Comparison of ENCODE assay signal across 8 mouse cellular contexts in the genomic region with DNA sequence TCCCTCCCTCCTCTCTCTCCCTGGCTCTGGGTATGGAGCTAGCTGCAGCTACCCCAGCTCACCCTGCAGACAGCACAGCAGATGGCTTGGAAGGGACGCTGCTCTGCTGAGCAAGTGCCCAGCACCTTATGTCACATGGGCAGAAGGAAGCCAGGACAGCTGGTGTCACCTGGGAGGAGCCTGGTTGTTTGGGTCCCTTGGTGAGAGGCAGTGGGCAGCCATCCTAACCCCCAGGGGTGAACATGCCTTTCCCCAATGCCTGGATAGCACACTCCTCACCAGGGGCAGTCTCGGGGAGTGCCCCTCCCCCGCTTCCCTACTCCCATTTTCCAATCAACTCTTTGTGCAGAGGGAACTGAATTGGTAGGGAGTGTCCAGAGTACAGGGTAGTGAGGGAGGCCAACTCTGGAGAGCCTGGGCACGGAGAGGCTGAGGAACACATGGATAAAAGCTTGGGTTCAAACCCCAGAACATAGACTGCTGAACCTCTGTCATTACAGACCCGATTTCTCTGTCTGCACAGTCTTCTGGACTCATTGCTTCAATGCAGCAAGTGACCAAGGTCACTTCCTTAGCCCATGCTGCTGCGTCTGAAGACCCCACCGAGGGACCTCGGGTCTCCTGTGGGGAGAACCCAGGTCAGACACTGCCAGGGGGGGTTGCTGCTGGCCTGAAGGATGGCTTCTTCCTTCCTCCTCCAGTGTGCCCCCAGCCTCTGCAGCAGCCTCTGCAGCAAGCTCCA. TPM values are rescaled to one million over a fixed set of nuclear protein-coding genes. Genes with fewer than 3 reads are reported as not detected.
DNase-seq lines count a peak whose midpoint lies in the region; ATAC-seq and TF ChIP-seq lines count a peak whose summit lies in the region.

No protein-coding gene starts in this region.

- ATAC-seq in hindbrain, embryonic 14.5 days (ENCODE audit: low FRiP score) = peak; percentile 45; the same call in 1 of the 2 replicates
- no peak for ATAC-seq in liver, embryonic 14.5 days (ENCODE audit: insufficient read depth)

- no peak for TF ChIP-seq CTCF in liver, embryonic 14.5 days (IDR thresholded peaks at IDR 0.05; ENCODE audit: low read depth)
- no peak for TF ChIP-seq CTCF in thymus, adult 2 months (IDR thresholded peaks at IDR 0.05; ENCODE audit: borderline replicate concordance, control insufficient read depth, extremely low read depth, insufficient read depth, low read length, poor library complexity)

- no peaks in the 10 kb centered on the region for H3K36me3 ChIP-seq in hindbrain, embryonic 14.5 days (replicated peaks; ENCODE audit: control insufficient read depth, insufficient read depth)
- H3K36me3 ChIP-seq in liver, embryonic 14.5 days (replicated peaks; ENCODE audit: control insufficient read depth, insufficient read depth, low read depth) = no peaks in the 10 kb centered on the region
- no peaks in the 10 kb centered on the region for H3K36me3 ChIP-seq in thymus, adult 2 months (ENCODE audit: control insufficient read depth, insufficient read depth, low read length)

- H3K4me3 ChIP-seq in hindbrain, embryonic 14.5 days (replicated peaks; ENCODE audit: low read length) = no peak overlapping the region
- H3K4me3 ChIP-seq in liver, embryonic 14.5 days (ENCODE audit: insufficient read depth in 1 of 2, low read depth in 2 of 2, low read length in 2 of 2) = no peak overlapping the region
- H3K4me3 ChIP-seq in thymus, adult 2 months (ENCODE audit: control insufficient read depth, insufficient read depth, low read length) = 0 out of 2 replicates have a peak overlapping the region, but pooled peaks have one; percentile 1

- 11% methylated on average over 8 of the region's 8 CpGs for WGBS in hindbrain, embryonic 14.5 days
- WGBS in liver, embryonic 14.5 days (ENCODE audit: insufficient replicate concordance) = 20% methylated on average over 8 of the region's 8 CpGs
- 20% methylated on average over 8 of the region's 8 CpGs for WGBS in thymus, adult 2 months

- no peaks in the 10 kb centered on the region for H3K9me3 ChIP-seq in hindbrain, embryonic 14.5 days (ENCODE audit: control insufficient read depth, low read length)
- H3K9me3 ChIP-seq in liver, embryonic 14.5 days (ENCODE audit: control insufficient read depth, low read length) = no peaks in the 10 kb centered on the region

- DNase-seq in kidney, adult 18-20 months = peak; percentile 64
- no peak for DNase-seq in kidney, adult 9 months
- peak; percentile 89 to 95 for DNase-seq in cerebellum, adult 18-20 months
- peak; percentile 84 for DNase-seq in gastrocnemius, adult 18-20 months (ENCODE audit: low spot score)
- DNase-seq in hindbrain, embryonic 14.5 days (ENCODE audit: low spot score) = no peak
- DNase-seq in liver, embryonic 14.5 days (ENCODE audit: low read depth in 3 of 3, low spot score in 3 of 3) = no peak
- peak; percentile 37 for DNase-seq in thymus, adult 2 months
- DNase-seq in urinary bladder, postnatal 36 days (ENCODE audit: low spot score in 2 of 2) = no peak

- no peak for TF ChIP-seq EP300 in liver, embryonic 14.5 days (IDR thresholded peaks at IDR 0.05; ENCODE audit: low read depth)

- H3K27me3 ChIP-seq in hindbrain, embryonic 14.5 days (ENCODE audit: control insufficient read depth, insufficient read depth, low read length) = no peaks in the 10 kb centered on the region
- H3K27me3 ChIP-seq in liver, embryonic 14.5 days (ENCODE audit: control insufficient read depth, insufficient read depth, low read length) = no peaks in the 10 kb centered on the region
- H3K27me3 ChIP-seq in thymus, adult 2 months (ENCODE audit: control insufficient read depth, insufficient read depth, low read length) = no peaks in the 10 kb centered on the region

- no peak overlapping the region for H3K27ac ChIP-seq in hindbrain, embryonic 14.5 days
- H3K27ac ChIP-seq in liver, embryonic 14.5 days = no peak overlapping the region
- peak overlapping the region; percentile 53 for H3K27ac ChIP-seq in thymus, adult 2 months (ENCODE audit: control insufficient read depth, insufficient read depth, low read length)

- no peak overlapping the region for H3K4me2 ChIP-seq in hindbrain, embryonic 14.5 days (replicated peaks)
- H3K4me2 ChIP-seq in liver, embryonic 14.5 days (ENCODE audit: low read depth) = peak overlapping the region; percentile 28; the same call in 1 of the 2 replicates

- H3K4me1 ChIP-seq in hindbrain, embryonic 14.5 days (replicated peaks; ENCODE audit: control insufficient read depth, insufficient read depth, low read length) = peaks cover 22% of the 10 kb centered on the region
- peaks cover 3 to 22% of the 10 kb centered on the region in 2 experiments for H3K4me1 ChIP-seq in liver, embryonic 14.5 days (replicated peaks; ENCODE audit: control insufficient read depth in 2 of 2, insufficient read depth in 2 of 2, low read length in 1 of 2)
- peaks cover 32% of the 10 kb centered on the region for H3K4me1 ChIP-seq in thymus, adult 2 months (replicated peaks; ENCODE audit: control insufficient read depth, insufficient read depth, low read length)

- no peak for TF ChIP-seq POLR2A in thymus, adult 2 months (IDR thresholded peaks at IDR 0.05; ENCODE audit: control insufficient read depth, extremely low read depth, insufficient read depth, low read length, poor library complexity)

- H3K9ac ChIP-seq in hindbrain, embryonic 14.5 days = no peak overlapping the region
- no peak overlapping the region for H3K9ac ChIP-seq in liver, embryonic 14.5 days (replicated peaks)

RNA-seq across cellular contexts. Expression of a gene that starts 18.4 kb away (rescaled TPM):
- total RNA-seq in gastrocnemius, adult 18-20 months (2021) = 10 to 100 TPM; 45.5 to 56.8 TPM
- polyA plus RNA-seq in hindbrain, embryonic 14.5 days (2014; fragmentation: Nextera tagmentation; extraction: Ambion mirVana) = 3.1 and 3.2 TPM in 2 replicates
- 8.3 and 9.6 TPM in 2 replicates for polyA plus RNA-seq in liver, embryonic 14.5 days (2012; rRNA removed)
- polyA plus RNA-seq in liver, embryonic 14.5 days (2014; fragmentation: Nextera tagmentation; extraction: Ambion mirVana) = 7.9 and 9.1 TPM in 2 replicates
- polyA plus RNA-seq in thymus, adult 2 months (2012; rRNA removed) = 138 and 152 TPM in 2 replicates

RNA-seq across cellular contexts. Expression of a gene that starts 35.5 kb away (rescaled TPM):
- 1 to 10 TPM; 5.9 to 9.6 TPM for total RNA-seq in gastrocnemius, adult 18-20 months (2021)
- polyA plus RNA-seq in hindbrain, embryonic 14.5 days (2014; fragmentation: Nextera tagmentation; extraction: Ambion mirVana) = 7.0 and 7.2 TPM in 2 replicates
- polyA plus RNA-seq in liver, embryonic 14.5 days (2012; rRNA removed) = 0.23 and 0.25 TPM in 2 replicates
- 0.46 and 0.56 TPM in 2 replicates for polyA plus RNA-seq in liver, embryonic 14.5 days (2014; fragmentation: Nextera tagmentation; extraction: Ambion mirVana)
- 28.5 and 30.4 TPM in 2 replicates for polyA plus RNA-seq in thymus, adult 2 months (2012; rRNA removed)

Comparison
In these comparisons a context has a peak if more than half of its experiments do, and no peak if none do; other contexts are left out.
1. DNase-seq: peak in kidney, adult 18-20 months (single experiment), cerebellum, adult 18-20 months (2 of 2), gastrocnemius, adult 18-20 months (single experiment) and thymus, adult 2 months (single experiment); none in kidney, adult 9 months (single experiment), hindbrain, embryonic 14.5 days (single experiment), liver, embryonic 14.5 days (0 of 3) and urinary bladder, postnatal 36 days (0 of 2).
2. RNA of a gene that starts 18.4 kb away (polyA plus RNA-seq): 138 to 152 TPM in thymus, adult 2 months; 7.9 to 9.6 TPM in liver, embryonic 14.5 days and 3.1 to 3.2 TPM in hindbrain, embryonic 14.5 days; every median in the first group is over 10 times any median in the second.